Mouse (Mus musculus): Measurements from ENCODE around the gene Lrrc10b. TPM values are rescaled to one million over a fixed set of nuclear protein-coding genes. Genes with fewer than 3 reads are reported as not detected.

The Lrrc10b gene
- polyA plus RNA-seq, 1 experiment: not detected

DNA sequence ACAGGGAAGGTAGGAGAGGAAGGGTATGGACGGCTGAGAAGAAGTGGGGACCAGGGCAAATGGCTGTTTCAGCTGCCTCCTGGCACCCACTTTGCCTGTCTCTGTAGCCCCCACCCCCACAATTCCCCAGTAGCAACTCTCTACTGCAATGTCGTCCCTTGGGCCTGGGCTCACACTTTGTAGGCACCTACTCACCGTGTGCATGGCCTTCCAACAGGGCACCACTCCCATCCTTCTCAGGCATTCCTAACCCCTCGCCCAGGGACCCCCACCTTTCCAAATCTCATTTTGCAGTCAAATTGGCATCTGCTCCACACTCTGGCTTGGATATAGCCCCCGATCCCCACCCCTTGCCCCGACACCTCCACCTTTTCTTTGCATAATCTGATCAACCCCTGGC is 8.1 kb downstream of the Lrrc10b start:
- H3K4me3 ChIP-seq (ENCODE audit: insufficient read depth, low read length): no peak overlapping the region
- H3K27ac ChIP-seq (ENCODE audit: insufficient read depth, low read length): no peak overlapping the region
- 0 out of 2 replicates have a peak, but pooled peaks cover 2% of the 10 kb centered on the region for H3K4me1 ChIP-seq (ENCODE audit: control insufficient read depth, insufficient read depth, low read length)
- TF ChIP-seq POLR2A (IDR thresholded peaks at IDR 0.05; ENCODE audit: low read depth, low read length) (no peak), CTCF (IDR thresholded peaks at IDR 0.05; ENCODE audit: borderline replicate concordance, insufficient read depth, low read length) (no peak)

DNA sequence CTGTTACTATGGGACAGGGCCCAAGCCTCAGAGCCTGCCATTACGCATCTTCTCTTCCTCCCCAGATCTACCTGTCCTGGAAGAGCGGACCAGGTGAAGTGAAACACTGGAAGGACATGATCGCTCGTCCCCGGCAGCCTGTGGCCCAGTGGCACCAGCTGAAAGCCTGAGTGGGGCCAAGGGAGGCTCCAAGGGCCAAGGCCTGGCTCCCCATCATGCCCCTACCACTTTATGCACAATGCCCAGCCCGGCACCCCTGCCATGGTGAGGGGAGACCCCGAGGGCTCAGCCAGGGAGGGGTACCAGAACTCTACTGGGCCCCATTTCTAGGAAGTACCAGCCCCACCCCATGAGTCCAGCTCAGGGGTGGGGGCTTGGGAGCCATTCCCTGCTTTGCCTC is 9.0 kb downstream of the Lrrc10b start:
- H3K4me3 ChIP-seq (ENCODE audit: insufficient read depth, low read length): no peak overlapping the region
- no peak overlapping the region for H3K27ac ChIP-seq (ENCODE audit: insufficient read depth, low read length)
- H3K4me1 ChIP-seq (ENCODE audit: control insufficient read depth, insufficient read depth, low read length): 0 out of 2 replicates have a peak, but pooled peaks cover 2% of the 10 kb centered on the region
- TF ChIP-seq POLR2A (IDR thresholded peaks at IDR 0.05; ENCODE audit: low read depth, low read length): no peak
- no peak for TF ChIP-seq CTCF (IDR thresholded peaks at IDR 0.05; ENCODE audit: borderline replicate concordance, insufficient read depth, low read length)

DNA sequence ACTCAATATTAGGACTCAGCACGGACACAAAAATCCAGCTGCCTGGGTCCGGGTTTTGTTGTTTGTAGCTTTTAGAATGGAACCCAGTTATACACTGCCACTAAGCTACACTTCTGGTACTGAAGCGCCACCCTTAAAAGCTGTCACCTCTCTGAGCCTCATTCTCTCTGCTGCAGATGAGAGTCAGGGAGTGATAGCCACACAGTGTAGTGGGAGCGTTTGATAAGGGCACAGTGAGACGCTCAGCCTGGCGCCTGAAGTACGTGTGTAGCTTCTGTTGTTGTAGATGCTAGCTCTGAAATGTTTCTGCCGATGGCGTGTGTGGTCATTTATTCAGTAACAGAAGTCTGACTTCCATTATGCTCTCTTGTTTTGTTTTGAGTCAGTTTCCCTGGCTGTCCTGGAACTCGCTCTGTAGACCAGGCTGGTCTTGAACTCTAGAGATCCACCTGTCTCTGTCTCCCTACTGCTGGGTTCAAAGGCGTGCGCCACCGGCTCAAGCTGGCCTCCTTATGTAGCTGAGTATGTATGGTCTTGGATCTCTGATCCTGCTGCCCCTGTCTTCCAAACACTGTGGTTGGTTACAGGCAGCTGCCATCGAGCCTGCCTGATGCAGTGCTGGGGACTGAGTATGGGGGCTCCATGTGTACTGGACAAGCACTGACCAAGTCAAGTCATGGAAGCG is 12.4 kb downstream of the Lrrc10b start:
- no peak overlapping the region for H3K4me3 ChIP-seq (ENCODE audit: insufficient read depth, low read length)
- 0 out of 2 replicates have a peak, but pooled peaks cover under 1% of the 10 kb centered on the region for H3K4me1 ChIP-seq (ENCODE audit: control insufficient read depth, insufficient read depth, low read length)
- H3K27ac ChIP-seq (ENCODE audit: insufficient read depth, low read length): no peak overlapping the region
- TF ChIP-seq POLR2A (IDR thresholded peaks at IDR 0.05; ENCODE audit: low read depth, low read length): no peak
- TF ChIP-seq CTCF (IDR thresholded peaks at IDR 0.05; ENCODE audit: borderline replicate concordance, insufficient read depth, low read length): no peak

DNA sequence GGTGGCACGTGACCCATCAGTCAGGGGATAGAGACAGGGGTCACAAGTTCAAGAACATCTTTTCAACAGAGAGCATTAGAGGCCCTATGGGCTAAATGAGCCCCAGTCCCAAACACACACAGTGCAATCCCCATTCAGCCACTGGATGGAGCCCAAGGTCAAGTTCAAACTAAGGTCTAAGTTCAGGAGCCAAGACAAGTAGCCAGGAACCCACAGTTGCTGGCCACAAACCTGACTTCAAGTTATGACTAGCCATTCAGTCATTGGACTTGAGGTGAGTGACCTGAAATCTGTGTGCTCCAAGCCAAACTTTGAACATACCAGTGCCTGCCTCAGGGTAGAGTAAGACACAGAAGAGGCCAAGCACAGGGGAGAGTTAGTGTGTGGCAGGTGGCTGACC is 19.8 kb downstream of the Lrrc10b start:
- Histone ChIP-seq H3K4me1 (ENCODE audit: control insufficient read depth, insufficient read depth, low read length) (no peaks in the 10 kb centered on the region), H3K27ac (ENCODE audit: insufficient read depth, low read length) (no peak overlapping the region), H3K4me3 (ENCODE audit: insufficient read depth, low read length) (no peak overlapping the region)
- TF ChIP-seq CTCF (IDR thresholded peaks at IDR 0.05; ENCODE audit: borderline replicate concordance, insufficient read depth, low read length) (no peak), POLR2A (IDR thresholded peaks at IDR 0.05; ENCODE audit: low read depth, low read length) (no peak)

DNA sequence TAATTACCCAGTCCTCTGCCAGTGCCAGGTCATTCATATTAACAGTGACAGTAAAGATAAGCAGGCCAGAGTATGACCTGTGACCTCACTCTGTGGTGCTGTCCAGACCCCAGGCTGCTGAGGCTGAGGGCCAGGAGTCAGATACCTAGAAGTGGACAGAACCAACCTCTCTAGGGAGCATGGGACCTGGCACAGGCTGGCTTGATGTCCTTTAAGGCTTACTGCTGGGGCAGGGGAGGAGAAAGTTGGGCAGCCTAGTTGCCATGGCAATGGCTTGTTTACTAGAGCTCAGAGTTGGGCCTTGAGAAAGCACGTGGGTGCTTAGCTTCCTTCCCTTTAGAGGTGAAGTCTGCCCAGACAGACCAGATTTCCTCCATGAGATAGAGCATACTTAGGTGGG is 20.5 kb downstream of the Lrrc10b start:
- Histone ChIP-seq H3K27ac (ENCODE audit: insufficient read depth, low read length) (no peak overlapping the region), H3K4me3 (ENCODE audit: insufficient read depth, low read length) (no peak overlapping the region), H3K4me1 (ENCODE audit: control insufficient read depth, insufficient read depth, low read length) (no peaks in the 10 kb centered on the region)
- TF ChIP-seq POLR2A (IDR thresholded peaks at IDR 0.05; ENCODE audit: low read depth, low read length): no peak
- TF ChIP-seq CTCF (IDR thresholded peaks at IDR 0.05; ENCODE audit: borderline replicate concordance, insufficient read depth, low read length): no peak

- Histone ChIP-seq H3K4me1 (ENCODE audit: control insufficient read depth, insufficient read depth, low read length) (no peaks in the 10 kb centered on the region), H3K27ac (ENCODE audit: insufficient read depth, low read length) (no peak overlapping the region), H3K4me3 (ENCODE audit: insufficient read depth, low read length) (no peak overlapping the region)
- TF ChIP-seq POLR2A (IDR thresholded peaks at IDR 0.05; ENCODE audit: low read depth, low read length) (no peak), CTCF (IDR thresholded peaks at IDR 0.05; ENCODE audit: borderline replicate concordance, insufficient read depth, low read length) (peak; percentile 64; the same call in 1 of the 2 replicates)
Observed at GRCm38 (mm10) chr19:10435908-10436307, 21.4 kb downstream of the Lrrc10b start.

- Histone ChIP-seq H3K27ac (ENCODE audit: insufficient read depth, low read length) (no peak overlapping the region), H3K4me1 (ENCODE audit: control insufficient read depth, insufficient read depth, low read length) (no peaks in the 10 kb centered on the region), H3K4me3 (ENCODE audit: insufficient read depth, low read length) (no peak overlapping the region)
- no peak for TF ChIP-seq CTCF (IDR thresholded peaks at IDR 0.05; ENCODE audit: borderline replicate concordance, insufficient read depth, low read length)
- no peak for TF ChIP-seq POLR2A (IDR thresholded peaks at IDR 0.05; ENCODE audit: low read depth, low read length)
Observed at GRCm38 (mm10) chr19:10434927-10435326, 22.3 kb downstream of the Lrrc10b start.

DNA sequence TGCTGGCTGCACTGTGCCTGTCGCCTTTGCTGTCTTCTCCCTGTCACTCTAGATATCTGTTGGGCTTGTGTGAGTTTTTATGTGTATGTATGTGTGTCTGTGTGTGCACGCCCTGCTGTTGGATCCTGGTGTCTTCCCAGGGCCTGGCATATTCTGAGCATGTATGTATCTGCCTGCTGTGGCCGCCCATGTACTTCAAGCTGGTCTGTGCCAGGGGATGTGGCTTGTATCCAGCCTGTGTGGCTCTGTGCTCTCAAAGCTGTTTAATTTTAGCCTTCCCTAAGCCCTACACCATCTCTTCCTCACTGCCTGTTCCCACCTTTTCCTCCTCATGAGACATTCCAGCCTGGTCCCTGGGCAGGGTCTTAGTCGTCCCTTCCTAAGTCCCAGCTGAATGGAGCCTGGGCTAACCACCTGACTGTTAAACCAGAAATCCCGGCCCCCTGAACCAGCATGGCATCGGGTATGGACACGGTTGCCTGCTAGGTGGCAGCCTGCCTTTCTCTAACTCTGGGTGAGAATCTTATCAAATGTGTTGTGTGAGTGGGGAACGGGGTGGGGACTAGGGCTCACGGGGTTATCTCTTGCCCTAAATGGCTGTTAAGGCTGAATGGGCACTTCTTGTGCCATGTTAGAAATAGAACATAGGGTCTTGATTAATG is 23.3 kb downstream of the Lrrc10b start:
- TF ChIP-seq CTCF (IDR thresholded peaks at IDR 0.05; ENCODE audit: borderline replicate concordance, insufficient read depth, low read length): no peak
- no peak for TF ChIP-seq POLR2A (IDR thresholded peaks at IDR 0.05; ENCODE audit: low read depth, low read length)
- Histone ChIP-seq H3K4me3 (ENCODE audit: insufficient read depth, low read length) (no peak overlapping the region), H3K27ac (ENCODE audit: insufficient read depth, low read length) (no peak overlapping the region), H3K4me1 (ENCODE audit: control insufficient read depth, insufficient read depth, low read length) (no peaks in the 10 kb centered on the region)

DNA sequence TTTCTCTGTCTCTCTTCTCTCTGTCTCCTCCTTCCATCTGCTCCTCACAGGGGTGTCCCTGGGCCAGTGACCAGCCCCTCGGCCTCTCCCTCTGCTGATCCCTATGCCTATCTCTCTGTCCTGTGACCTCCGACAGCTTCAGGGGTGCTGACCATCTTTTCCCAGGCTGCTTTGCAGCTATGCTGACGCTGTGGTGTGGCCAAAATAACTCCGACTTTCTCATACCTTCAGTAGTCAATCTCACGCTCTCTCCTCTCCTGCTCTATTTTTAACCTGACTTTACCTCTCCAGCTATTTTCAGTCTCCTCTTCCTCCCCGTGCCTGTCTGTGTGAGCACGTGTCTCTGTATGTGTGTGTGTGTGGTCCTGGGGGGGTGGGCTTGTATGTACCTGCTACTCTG is 24.0 kb downstream of the Lrrc10b start:
- H3K4me1 ChIP-seq (ENCODE audit: control insufficient read depth, insufficient read depth, low read length): no peaks in the 10 kb centered on the region
- no peak overlapping the region for H3K27ac ChIP-seq (ENCODE audit: insufficient read depth, low read length)
- no peak overlapping the region for H3K4me3 ChIP-seq (ENCODE audit: insufficient read depth, low read length)
- TF ChIP-seq POLR2A (IDR thresholded peaks at IDR 0.05; ENCODE audit: low read depth, low read length): no peak
- TF ChIP-seq CTCF (IDR thresholded peaks at IDR 0.05; ENCODE audit: borderline replicate concordance, insufficient read depth, low read length): no peak

- no peak overlapping the region for H3K4me3 ChIP-seq (ENCODE audit: insufficient read depth, low read length)
- no peaks in the 10 kb centered on the region for H3K4me1 ChIP-seq (ENCODE audit: control insufficient read depth, insufficient read depth, low read length)
- H3K27ac ChIP-seq (ENCODE audit: insufficient read depth, low read length): no peak overlapping the region
- TF ChIP-seq CTCF (IDR thresholded peaks at IDR 0.05; ENCODE audit: borderline replicate concordance, insufficient read depth, low read length) (no peak), POLR2A (IDR thresholded peaks at IDR 0.05; ENCODE audit: low read depth, low read length) (no peak)
Observed at GRCm38 (mm10) chr19:10431841-10432240, 25.4 kb downstream of the Lrrc10b start.

All from embryonic fibroblast, embryonic 13.5 days (primary cell).